Comparison of ENCODE assay signal across 8 mouse cellular contexts in genomic region chr11:70432895-70433568, GRCm38 (mm10). TPM values are rescaled to one million over a fixed set of nuclear protein-coding genes. Genes with fewer than 3 reads are reported as not detected.
A peak's percentile ranks its signal among the peaks of the same experiment; 100 is the strongest.
DNase-seq lines count a peak whose midpoint lies in the region; ATAC-seq and TF ChIP-seq lines count a peak whose summit lies in the region.

No protein-coding gene starts in this region.

- H3K4me1 ChIP-seq in kidney, embryonic 14.5 days (ENCODE audit: control insufficient read depth, insufficient read depth, low read length), result peaks cover 10% of the 10 kb centered on the region
- H3K4me1 ChIP-seq in ES-Bruce4 (ENCODE audit: control insufficient read depth, insufficient read depth, low read length), result peaks cover 2% of the 10 kb centered on the region
- peaks cover 26% of the 10 kb centered on the region for H3K4me1 ChIP-seq in embryonic facial prominence, embryonic 15.5 days
- H3K4me1 ChIP-seq in hindbrain, embryonic 16.5 days (ENCODE audit: control insufficient read depth, insufficient read depth, low read depth, low read length), result peaks cover 17% of the 10 kb centered on the region
- H3K4me1 ChIP-seq in lung, embryonic 16.5 days (replicated peaks; ENCODE audit: control insufficient read depth, insufficient read depth, low read length), result peaks cover 14% of the 10 kb centered on the region

- H3K4me3 ChIP-seq in kidney, embryonic 14.5 days (ENCODE audit: low read length), result peak overlapping the region; percentile 61
- H3K4me3 ChIP-seq in ES-Bruce4 (ENCODE audit: low read depth, low read length), result peak overlapping the region; percentile 68
- peak overlapping the region; percentile 83 for H3K4me3 ChIP-seq in embryonic facial prominence, embryonic 15.5 days (replicated peaks)
- peak overlapping the region; percentile 78 for H3K4me3 ChIP-seq in hindbrain, embryonic 16.5 days (ENCODE audit: low read length)
- H3K4me3 ChIP-seq in lung, embryonic 16.5 days (ENCODE audit: low read length), result peak overlapping the region; percentile 86

- no peak for TF ChIP-seq CTCF in ES-Bruce4 (IDR thresholded peaks at IDR 0.05; ENCODE audit: low read depth, low read length)

- H3K36me3 ChIP-seq in kidney, embryonic 14.5 days (ENCODE audit: control insufficient read depth, insufficient read depth, low read length), result peaks cover 16% of the 10 kb centered on the region
- peaks cover 18% of the 10 kb centered on the region for H3K36me3 ChIP-seq in ES-Bruce4 (ENCODE audit: control insufficient read depth, insufficient read depth, low read length, poor library complexity, severe bottlenecking)
- peaks cover 18% of the 10 kb centered on the region for H3K36me3 ChIP-seq in embryonic facial prominence, embryonic 15.5 days
- H3K36me3 ChIP-seq in hindbrain, embryonic 16.5 days (ENCODE audit: control insufficient read depth, insufficient read depth, low read length), result peaks cover 18% of the 10 kb centered on the region
- peaks cover 6% of the 10 kb centered on the region for H3K36me3 ChIP-seq in lung, embryonic 16.5 days (ENCODE audit: control insufficient read depth, insufficient read depth, low read length)
- H3K36me3 ChIP-seq in splenic B cell, adult 2 months (ENCODE audit: control insufficient read depth, insufficient read depth, low read length, poor library complexity, severe bottlenecking), result peaks cover 5% of the 10 kb centered on the region

- H3K27ac ChIP-seq in kidney, embryonic 14.5 days (ENCODE audit: low read depth, low read length), result no peak overlapping the region
- H3K27ac ChIP-seq in ES-Bruce4 (ENCODE audit: insufficient read depth, low read length), result no peak overlapping the region
- H3K27ac ChIP-seq in embryonic facial prominence, embryonic 15.5 days (replicated peaks), result peak overlapping the region; percentile 88
- peak overlapping the region; percentile 95 for H3K27ac ChIP-seq in hindbrain, embryonic 16.5 days (ENCODE audit: low read depth, low read length)
- H3K27ac ChIP-seq in lung, embryonic 16.5 days (ENCODE audit: low read length), result peak overlapping the region; percentile 86; the same call in 1 of the 2 replicates

- DNase-seq in kidney, adult 9 months, result no peak
- peak; percentile 49 for DNase-seq in splenic B cell, adult 2 months (ENCODE audit: low read depth, low spot score)
- no peak for DNase-seq in urinary bladder, postnatal 4 days (ENCODE audit: low spot score in 2 of 2)

- no peaks in the 10 kb centered on the region for H3K27me3 ChIP-seq in kidney, embryonic 14.5 days (ENCODE audit: control insufficient read depth, insufficient read depth, low read length)
- no peaks in the 10 kb centered on the region for H3K27me3 ChIP-seq in ES-Bruce4 (ENCODE audit: control insufficient read depth, insufficient read depth, low read length, poor library complexity, severe bottlenecking)
- no peaks in the 10 kb centered on the region for H3K27me3 ChIP-seq in embryonic facial prominence, embryonic 15.5 days
- H3K27me3 ChIP-seq in hindbrain, embryonic 16.5 days (replicated peaks; ENCODE audit: control insufficient read depth, insufficient read depth, low read length), result no peaks in the 10 kb centered on the region
- H3K27me3 ChIP-seq in lung, embryonic 16.5 days (ENCODE audit: control insufficient read depth, insufficient read depth, low read depth, low read length), result no peaks in the 10 kb centered on the region
- no peaks in the 10 kb centered on the region for H3K27me3 ChIP-seq in splenic B cell, adult 2 months (ENCODE audit: control insufficient read depth, insufficient read depth, low read length, poor library complexity, severe bottlenecking)

- H3K9me3 ChIP-seq in kidney, embryonic 14.5 days (ENCODE audit: control insufficient read depth, low read length), result no peaks in the 10 kb centered on the region
- H3K9me3 ChIP-seq in ES-Bruce4 (replicated peaks; ENCODE audit: control insufficient read depth, insufficient read depth, low read length, poor library complexity, severe bottlenecking), result no peaks in the 10 kb centered on the region
- no peaks in the 10 kb centered on the region for H3K9me3 ChIP-seq in embryonic facial prominence, embryonic 15.5 days (replicated peaks)
- no peaks in the 10 kb centered on the region for H3K9me3 ChIP-seq in hindbrain, embryonic 16.5 days (ENCODE audit: control insufficient read depth, low read length)
- H3K9me3 ChIP-seq in lung, embryonic 16.5 days (ENCODE audit: control insufficient read depth, low read length), result no peaks in the 10 kb centered on the region

- TF ChIP-seq POLR2A in ES-Bruce4 (IDR thresholded peaks at IDR 0.05; ENCODE audit: insufficient read depth, low read length), result no peak

- no peak for TF ChIP-seq EP300 in ES-Bruce4 (IDR thresholded peaks at IDR 0.05; ENCODE audit: insufficient read depth, low read depth, low read length)

- 10% methylated on average over 15 of the region's 15 CpGs for WGBS in kidney, embryonic 14.5 days
- WGBS in embryonic facial prominence, embryonic 15.5 days, result 5% methylated on average over 15 of the region's 15 CpGs
- 5% methylated on average over 15 of the region's 15 CpGs for WGBS in hindbrain, embryonic 16.5 days
- 6% methylated on average over 15 of the region's 15 CpGs for WGBS in lung, embryonic 16.5 days

- peak overlapping the region; percentile 73 for H3K9ac ChIP-seq in kidney, embryonic 14.5 days (ENCODE audit: low read depth, low read length)
- peak overlapping the region; percentile 86 for H3K9ac ChIP-seq in ES-Bruce4 (ENCODE audit: low read depth, poor library complexity, severe bottlenecking)
- peak overlapping the region; percentile 82 for H3K9ac ChIP-seq in embryonic facial prominence, embryonic 15.5 days
- H3K9ac ChIP-seq in hindbrain, embryonic 16.5 days (ENCODE audit: low read depth, low read length), result peak overlapping the region; percentile 95
- H3K9ac ChIP-seq in lung, embryonic 16.5 days (ENCODE audit: low read length), result peak overlapping the region; percentile 88

- ATAC-seq in kidney, embryonic 14.5 days (ENCODE audit: low FRiP score, low TSS enrichment), result peak; percentile 10; the same call in 1 of the 2 replicates
- peak; percentile 44 for ATAC-seq in embryonic facial prominence, embryonic 15.5 days (ENCODE audit: insufficient number of reproducible peaks, low FRiP score, low TSS enrichment, low read depth)
- ATAC-seq in hindbrain, embryonic 16.5 days, result peak; percentile 25
- peak; percentile 26 for ATAC-seq in lung, embryonic 16.5 days (ENCODE audit: low read depth)

- peak overlapping the region; percentile 63 for H3K4me2 ChIP-seq in kidney, embryonic 14.5 days (replicated peaks; ENCODE audit: low read depth, low read length)
- H3K4me2 ChIP-seq in embryonic facial prominence, embryonic 15.5 days (replicated peaks), result peak overlapping the region; percentile 75
- peak overlapping the region; percentile 83 for H3K4me2 ChIP-seq in hindbrain, embryonic 16.5 days (ENCODE audit: low read length)
- H3K4me2 ChIP-seq in lung, embryonic 16.5 days (ENCODE audit: low read depth, low read length), result peak overlapping the region; percentile 89

RNA-seq across cellular contexts. Expression of gene Arrb2, which starts 0.6 kb away (rescaled TPM):
- 11.0 and 23.3 TPM in 2 replicates for polyA plus RNA-seq in kidney, embryonic 14.5 days (2014; fragmentation: Nextera tagmentation; extraction: Ambion mirVana)
- polyA plus RNA-seq in ES-Bruce4 (2011; ENCODE audit: insufficient read depth, insufficient read length, low read depth, missing spikeins), result 34.2 and 39.6 TPM in 2 replicates
- polyA plus RNA-seq in embryonic facial prominence, embryonic 15.5 days (2015; fragmentation: Nextera tagmentation; extraction: Ambion mirVana), result 26.1 and 28.8 TPM in 2 replicates
- 54.9 and 55.6 TPM in 2 replicates for polyA plus RNA-seq in hindbrain, embryonic 16.5 days (2015; fragmentation: Nextera tagmentation; extraction: Ambion mirVana)
- 14.1 and 15.0 TPM in 2 replicates for polyA plus RNA-seq in lung, embryonic 16.5 days (2015; fragmentation: Nextera tagmentation; extraction: Ambion mirVana)

RNA-seq across cellular contexts. Expression of gene Med11, which starts 18.7 kb away (rescaled TPM):
- polyA plus RNA-seq in kidney, embryonic 14.5 days (2014; fragmentation: Nextera tagmentation; extraction: Ambion mirVana), result 48.7 and 50.0 TPM in 2 replicates
- 26.9 and 32.1 TPM in 2 replicates for polyA plus RNA-seq in ES-Bruce4 (2011; ENCODE audit: insufficient read depth, insufficient read length, low read depth, missing spikeins)
- 37.0 and 42.9 TPM in 2 replicates for polyA plus RNA-seq in embryonic facial prominence, embryonic 15.5 days (2015; fragmentation: Nextera tagmentation; extraction: Ambion mirVana)
- 42.9 and 46.3 TPM in 2 replicates for polyA plus RNA-seq in hindbrain, embryonic 16.5 days (2015; fragmentation: Nextera tagmentation; extraction: Ambion mirVana)
- 39.8 and 43.7 TPM in 2 replicates for polyA plus RNA-seq in lung, embryonic 16.5 days (2015; fragmentation: Nextera tagmentation; extraction: Ambion mirVana)

RNA-seq across cellular contexts. Expression of gene Pelp1, which starts 23.2 kb away (rescaled TPM):
- 27.8 and 39.0 TPM in 2 replicates for polyA plus RNA-seq in kidney, embryonic 14.5 days (2014; fragmentation: Nextera tagmentation; extraction: Ambion mirVana)
- polyA plus RNA-seq in ES-Bruce4 (2011; ENCODE audit: insufficient read depth, insufficient read length, low read depth, missing spikeins), result 74.1 TPM in 2 replicates
- 33.6 and 35.0 TPM in 2 replicates for polyA plus RNA-seq in embryonic facial prominence, embryonic 15.5 days (2015; fragmentation: Nextera tagmentation; extraction: Ambion mirVana)
- polyA plus RNA-seq in hindbrain, embryonic 16.5 days (2015; fragmentation: Nextera tagmentation; extraction: Ambion mirVana), result 31.7 and 37.0 TPM in 2 replicates
- polyA plus RNA-seq in lung, embryonic 16.5 days (2015; fragmentation: Nextera tagmentation; extraction: Ambion mirVana), result 36.3 and 37.3 TPM in 2 replicates

RNA-seq across cellular contexts. Expression of gene Zmynd15, which starts 26.2 kb away (rescaled TPM):
- polyA plus RNA-seq in kidney, embryonic 14.5 days (2014; fragmentation: Nextera tagmentation; extraction: Ambion mirVana), result 0.33 and 0.88 TPM in 2 replicates
- 0.78 and 1.3 TPM in 2 replicates for polyA plus RNA-seq in ES-Bruce4 (2011; ENCODE audit: insufficient read depth, insufficient read length, low read depth, missing spikeins)
- 0.63 and 0.71 TPM in 2 replicates for polyA plus RNA-seq in embryonic facial prominence, embryonic 15.5 days (2015; fragmentation: Nextera tagmentation; extraction: Ambion mirVana)
- 0.86 and 1.3 TPM in 2 replicates for polyA plus RNA-seq in hindbrain, embryonic 16.5 days (2015; fragmentation: Nextera tagmentation; extraction: Ambion mirVana)
- polyA plus RNA-seq in lung, embryonic 16.5 days (2015; fragmentation: Nextera tagmentation; extraction: Ambion mirVana), result 0.48 and 1.0 TPM in 2 replicates

RNA-seq across cellular contexts. Expression of gene Cxcl16, which starts 26.8 kb away (rescaled TPM):
- 5.2 and 6.0 TPM in 2 replicates for polyA plus RNA-seq in kidney, embryonic 14.5 days (2014; fragmentation: Nextera tagmentation; extraction: Ambion mirVana)
- 15.7 and 16.6 TPM in 2 replicates for polyA plus RNA-seq in ES-Bruce4 (2011; ENCODE audit: insufficient read depth, insufficient read length, low read depth, missing spikeins)
- polyA plus RNA-seq in embryonic facial prominence, embryonic 15.5 days (2015; fragmentation: Nextera tagmentation; extraction: Ambion mirVana), result 4.1 and 4.5 TPM in 2 replicates
- polyA plus RNA-seq in hindbrain, embryonic 16.5 days (2015; fragmentation: Nextera tagmentation; extraction: Ambion mirVana), result 6.0 and 7.3 TPM in 2 replicates
- 7.5 and 8.3 TPM in 2 replicates for polyA plus RNA-seq in lung, embryonic 16.5 days (2015; fragmentation: Nextera tagmentation; extraction: Ambion mirVana)

Comparison
In these comparisons a context has a peak if more than half of its experiments do, and no peak if none do; other contexts are left out.
1. H3K27ac ChIP-seq: peak in embryonic facial prominence, embryonic 15.5 days (single experiment), hindbrain, embryonic 16.5 days (single experiment) and lung, embryonic 16.5 days (single experiment); none in kidney, embryonic 14.5 days (single experiment) and ES-Bruce4 (single experiment).
2. Peak in every context shown above with its lines, with median percentiles within 50 percentile points of each other: ATAC-seq, H3K4me2 ChIP-seq, H3K4me3 ChIP-seq and H3K9ac ChIP-seq.